Mouse (Mus musculus): Measurements from ENCODE around the gene Eps8. TPM values are rescaled to one million over a fixed set of nuclear protein-coding genes. Genes with fewer than 3 reads are reported as not detected.

Gene Eps8
- polyA plus RNA-seq, 1 experiment from 2014 or later: 11.7 TPM

GRCm38 (mm10) chr6:137636131-137636530 is 18.5 kb downstream of the Eps8 start:
- H3K27me3 ChIP-seq: no peaks in the 10 kb centered on the region
- 0 out of 2 replicates have a peak, but pooled peaks cover 3% of the 10 kb centered on the region for H3K4me1 ChIP-seq (replicated peaks)
- ATAC-seq (ENCODE audit: low FRiP score): no peak
- no peak overlapping the region for H3K9ac ChIP-seq
- H3K9me3 ChIP-seq: no peaks in the 10 kb centered on the region
- 81% methylated on average over 5 of the region's 5 CpGs for WGBS
- no peak overlapping the region for H3K27ac ChIP-seq
- H3K36me3 ChIP-seq: no peaks in the 10 kb centered on the region
- no peak overlapping the region for H3K4me2 ChIP-seq
- H3K4me3 ChIP-seq: no peak overlapping the region

- peaks cover 17% of the 10 kb centered on the region for H3K4me1 ChIP-seq (replicated peaks)
- no peak overlapping the region for H3K4me2 ChIP-seq
- no peak overlapping the region for H3K27ac ChIP-seq
- H3K4me3 ChIP-seq: no peak overlapping the region
- WGBS: 52% methylated on average over 4 of the region's 4 CpGs
- no peaks in the 10 kb centered on the region for H3K9me3 ChIP-seq
- ATAC-seq (ENCODE audit: low FRiP score): no peak
- no peak overlapping the region for H3K9ac ChIP-seq
- H3K36me3 ChIP-seq: no peaks in the 10 kb centered on the region
- H3K27me3 ChIP-seq: no peaks in the 10 kb centered on the region
Measured at GRCm38 (mm10) chr6:137633626-137634025, 21.1 kb downstream of the Eps8 start.

- Histone ChIP-seq H3K36me3 (no peaks in the 10 kb centered on the region), H3K4me3 (no peak overlapping the region), H3K9ac (no peak overlapping the region), H3K9me3 (no peaks in the 10 kb centered on the region), H3K27me3 (no peaks in the 10 kb centered on the region), H3K27ac (no peak overlapping the region), H3K4me2 (no peak overlapping the region), H3K4me1 (replicated peaks) (peaks cover 16% of the 10 kb centered on the region)
- no peak for ATAC-seq (ENCODE audit: low FRiP score)
- 90% methylated on average over 8 of the region's 8 CpGs for WGBS
Measured at GRCm38 (mm10) chr6:137633121-137633520, 21.6 kb downstream of the Eps8 start.

- H3K4me1 ChIP-seq (replicated peaks): peaks cover 13% of the 10 kb centered on the region
- no peak overlapping the region for H3K4me3 ChIP-seq
- H3K9ac ChIP-seq: no peak overlapping the region
- WGBS: 85% methylated on average over 13 of the region's 13 CpGs
- no peaks in the 10 kb centered on the region for H3K36me3 ChIP-seq
- no peaks in the 10 kb centered on the region for H3K9me3 ChIP-seq
- H3K27me3 ChIP-seq: no peaks in the 10 kb centered on the region
- no peak overlapping the region; the same call in 1 of the 2 replicates for H3K27ac ChIP-seq
- ATAC-seq (ENCODE audit: low FRiP score): no peak
- H3K4me2 ChIP-seq: no peak overlapping the region
Measured at GRCm38 (mm10) chr6:137630387-137630786, 24.3 kb downstream of the Eps8 start.

DNA sequence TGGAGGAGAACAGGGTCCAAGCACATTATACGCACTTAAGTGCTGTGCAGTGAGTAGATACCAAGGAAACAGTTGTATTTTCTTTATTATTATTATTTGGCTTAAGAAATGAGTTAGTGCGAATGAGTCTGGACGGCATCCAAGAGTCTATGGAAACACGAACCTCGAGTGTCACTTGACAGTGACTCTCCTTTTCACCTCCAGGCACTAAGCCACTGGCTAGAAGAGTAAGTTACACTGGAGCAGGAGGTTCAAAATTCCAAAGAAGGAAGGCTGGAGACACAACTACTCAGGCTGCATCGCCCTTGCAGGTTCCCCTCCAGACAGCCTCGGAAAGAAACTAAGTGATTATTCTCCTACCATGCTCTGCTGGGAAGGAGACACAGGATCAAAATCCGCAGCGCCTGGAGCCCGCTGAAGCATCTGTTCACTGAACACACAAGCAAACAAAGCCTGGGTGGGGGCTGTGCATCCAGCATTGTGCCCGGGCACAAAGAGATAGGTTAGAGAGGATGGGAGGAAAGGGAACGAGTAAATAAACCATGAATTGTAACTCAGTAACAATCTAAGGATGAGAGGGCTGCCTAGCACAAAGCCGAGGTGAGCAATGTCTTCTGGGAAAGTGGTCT is 25.0 kb downstream of the Eps8 start:
- peak overlapping the region; percentile 48; the same call in 1 of the 2 replicates for H3K27ac ChIP-seq
- no peaks in the 10 kb centered on the region for H3K36me3 ChIP-seq
- H3K9ac ChIP-seq: no peak overlapping the region
- no peak overlapping the region for H3K4me3 ChIP-seq
- H3K4me2 ChIP-seq: peak overlapping the region; percentile 19; the same call in 1 of the 2 replicates
- H3K4me1 ChIP-seq (replicated peaks): peaks cover 13% of the 10 kb centered on the region
- 35% methylated on average over 13 of the region's 13 CpGs for WGBS
- peak; percentile 77 for ATAC-seq (ENCODE audit: low FRiP score)
- no peaks in the 10 kb centered on the region for H3K27me3 ChIP-seq
- no peaks in the 10 kb centered on the region for H3K9me3 ChIP-seq

- Histone ChIP-seq H3K4me1 (replicated peaks) (peaks cover 13% of the 10 kb centered on the region), H3K27ac (no peak overlapping the region), H3K27me3 (no peaks in the 10 kb centered on the region), H3K4me2 (no peak overlapping the region), H3K9ac (no peak overlapping the region), H3K36me3 (no peaks in the 10 kb centered on the region), H3K4me3 (no peak overlapping the region), H3K9me3 (no peaks in the 10 kb centered on the region)
- 88% methylated on average over 6 of the region's 6 CpGs for whole genome bisulfite sequencing
- ATAC-seq (ENCODE audit: low FRiP score): no peak
Measured at GRCm38 (mm10) chr6:137628715-137629114, 26.0 kb downstream of the Eps8 start.

- 89% methylated on average over 2 of the region's 2 CpGs for WGBS
- no peaks in the 10 kb centered on the region for H3K36me3 ChIP-seq
- no peak for ATAC-seq (ENCODE audit: low FRiP score)
Measured at GRCm38 (mm10) chr6:137621021-137621420, 33.7 kb downstream of the Eps8 start.

DNA sequence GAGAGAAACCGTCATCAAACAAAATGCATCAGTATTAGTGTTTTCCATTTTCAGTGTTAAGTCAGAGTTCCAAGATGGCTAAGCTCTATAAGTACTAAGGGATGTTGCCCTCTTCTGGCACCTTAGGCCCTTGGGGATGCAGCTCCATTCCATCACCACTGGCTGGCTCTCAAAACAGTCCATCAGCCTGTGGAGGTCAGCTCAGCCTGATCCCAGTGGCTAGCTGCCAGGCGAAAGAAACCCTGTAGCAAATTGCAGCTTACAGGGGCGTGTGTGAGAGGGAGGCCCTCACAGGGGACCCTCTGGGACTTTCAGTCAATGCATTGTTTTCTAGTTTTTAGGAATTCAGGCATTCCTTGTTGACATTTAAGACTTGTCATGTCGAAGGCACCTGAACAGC is 40.8 kb downstream of the Eps8 start:
- no peak overlapping the region for H3K4me3 ChIP-seq
- H3K4me2 ChIP-seq: no peak overlapping the region
- H3K9ac ChIP-seq: no peak overlapping the region
- ATAC-seq (ENCODE audit: low FRiP score): no peak
- no peaks in the 10 kb centered on the region for H3K9me3 ChIP-seq
- H3K4me1 ChIP-seq (replicated peaks): 0 out of 2 replicates have a peak, but pooled peaks cover 4% of the 10 kb centered on the region
- 41% methylated on average over 4 of the region's 4 CpGs for WGBS
- no peaks in the 10 kb centered on the region; the same call in 1 of the 2 replicates for H3K36me3 ChIP-seq
- no peak overlapping the region for H3K27ac ChIP-seq
- H3K27me3 ChIP-seq: no peaks in the 10 kb centered on the region

More at GRCm38 (mm10) chr6:137621021-137621420, 33.7 kb downstream of the Eps8 start:
- Histone ChIP-seq H3K27ac (no peak overlapping the region), H3K9ac (no peak overlapping the region), H3K4me1 (replicated peaks) (no peaks in the 10 kb centered on the region), H3K4me2 (no peak overlapping the region), H3K27me3 (no peaks in the 10 kb centered on the region), H3K4me3 (no peak overlapping the region), H3K9me3 (no peaks in the 10 kb centered on the region)

DNA sequence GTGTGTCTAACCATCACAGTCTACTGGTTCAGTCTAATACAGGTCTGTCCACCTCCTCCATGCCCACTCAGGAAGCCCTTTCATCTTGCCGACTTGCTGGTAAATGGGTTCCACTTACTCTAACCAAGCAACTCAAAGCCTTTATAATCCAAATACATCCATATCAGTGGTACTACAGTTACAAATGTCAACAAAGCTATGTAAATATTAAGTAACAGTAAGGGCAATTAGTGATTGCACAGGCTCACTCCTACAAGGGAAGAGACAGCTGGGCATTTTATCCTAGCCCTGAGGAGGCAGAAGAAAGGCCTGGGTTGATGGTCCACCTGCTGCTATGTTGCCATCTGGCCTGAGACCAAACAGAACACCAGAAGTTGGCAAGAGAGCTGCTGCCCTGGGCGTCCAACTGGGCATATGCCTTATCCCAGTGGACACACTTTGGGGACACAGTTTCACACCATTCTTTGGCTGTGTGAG is 42.6 kb downstream of the Eps8 start:
- no peak overlapping the region for H3K27ac ChIP-seq
- H3K9ac ChIP-seq: no peak overlapping the region
- H3K4me1 ChIP-seq (replicated peaks): 0 out of 2 replicates have a peak, but pooled peaks cover 4% of the 10 kb centered on the region
- no peaks in the 10 kb centered on the region; the same call in 1 of the 2 replicates for H3K36me3 ChIP-seq
- no peak for ATAC-seq (ENCODE audit: low FRiP score)
- no peak overlapping the region for H3K4me3 ChIP-seq
- H3K4me2 ChIP-seq: no peak overlapping the region
- WGBS: 74% methylated on average over 2 of the region's 2 CpGs
- no peaks in the 10 kb centered on the region for H3K9me3 ChIP-seq
- no peaks in the 10 kb centered on the region for H3K27me3 ChIP-seq

DNA sequence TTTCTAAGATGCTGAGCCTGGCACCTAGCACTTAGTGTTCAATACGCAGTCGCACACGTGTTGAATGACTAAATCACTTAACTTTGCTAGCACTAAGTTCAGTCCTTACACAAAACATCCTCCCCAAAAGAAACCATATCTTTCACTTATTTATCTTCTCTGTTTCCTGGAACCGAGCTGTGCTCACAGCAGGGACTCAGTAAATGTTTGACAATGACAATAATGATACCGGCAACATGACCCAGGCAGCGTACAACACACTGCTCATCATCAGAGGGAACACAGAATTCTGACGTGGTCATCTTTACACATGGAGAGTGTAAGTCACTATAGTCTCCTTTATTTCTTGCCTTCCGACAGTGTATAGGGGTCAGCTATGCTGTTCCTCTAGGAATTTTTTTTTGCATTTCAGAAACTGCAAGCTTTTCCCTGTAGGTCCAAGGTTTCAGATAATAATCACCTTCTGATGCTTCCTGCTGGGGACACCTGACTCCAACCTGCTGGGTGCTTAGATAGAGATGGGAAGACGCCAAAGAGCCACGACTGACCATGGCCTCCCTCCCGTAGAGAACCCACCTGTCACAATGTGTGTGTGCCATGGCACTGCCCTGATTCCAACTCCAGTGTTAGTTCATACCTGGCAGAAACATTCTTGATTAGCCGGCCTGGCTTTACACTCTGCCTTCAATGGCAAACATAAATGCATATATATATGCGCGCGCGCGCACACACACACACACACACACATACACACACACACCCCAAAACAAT is 46.3 kb downstream of the Eps8 start:
- Histone ChIP-seq H3K4me2 (no peak overlapping the region), H3K4me3 (no peak overlapping the region), H3K36me3 (no peaks in the 10 kb centered on the region; the same call in 1 of the 2 replicates), H3K9me3 (no peaks in the 10 kb centered on the region), H3K4me1 (replicated peaks) (no peaks in the 10 kb centered on the region), H3K27ac (no peak overlapping the region), H3K9ac (no peak overlapping the region), H3K27me3 (no peaks in the 10 kb centered on the region)
- ATAC-seq (ENCODE audit: low FRiP score): no peak
- WGBS: 89% methylated on average over 17 of the region's 17 CpGs

DNA sequence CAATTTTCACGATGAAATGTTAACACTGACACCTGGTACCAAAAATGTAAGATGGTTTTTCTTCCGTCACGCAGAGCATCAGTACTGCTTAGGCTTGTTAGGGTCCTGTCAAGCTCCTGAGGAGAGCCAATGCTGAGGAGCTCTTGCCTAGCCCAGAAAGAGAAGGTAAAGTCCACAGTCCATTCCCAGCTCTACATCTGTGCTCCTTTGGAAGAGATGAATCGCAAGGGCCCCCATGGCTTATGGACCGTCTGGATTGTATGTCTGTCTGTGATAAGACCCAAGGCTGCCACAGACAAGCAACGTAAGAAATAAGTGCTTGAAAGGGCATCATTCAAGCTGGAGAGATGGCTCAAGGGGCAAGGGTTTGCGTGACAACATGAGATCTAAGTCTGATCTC is 48.1 kb downstream of the Eps8 start:
- WGBS: 91% methylated on average over 7 of the region's 7 CpGs
- H3K9ac ChIP-seq: no peak overlapping the region
- no peak overlapping the region for H3K4me2 ChIP-seq
- ATAC-seq (ENCODE audit: low FRiP score): no peak
- no peaks in the 10 kb centered on the region for H3K27me3 ChIP-seq
- H3K27ac ChIP-seq: no peak overlapping the region
- H3K9me3 ChIP-seq: no peaks in the 10 kb centered on the region
- H3K4me3 ChIP-seq: no peak overlapping the region
- H3K36me3 ChIP-seq: no peaks in the 10 kb centered on the region; the same call in 1 of the 2 replicates
- no peaks in the 10 kb centered on the region for H3K4me1 ChIP-seq (replicated peaks)

DNA sequence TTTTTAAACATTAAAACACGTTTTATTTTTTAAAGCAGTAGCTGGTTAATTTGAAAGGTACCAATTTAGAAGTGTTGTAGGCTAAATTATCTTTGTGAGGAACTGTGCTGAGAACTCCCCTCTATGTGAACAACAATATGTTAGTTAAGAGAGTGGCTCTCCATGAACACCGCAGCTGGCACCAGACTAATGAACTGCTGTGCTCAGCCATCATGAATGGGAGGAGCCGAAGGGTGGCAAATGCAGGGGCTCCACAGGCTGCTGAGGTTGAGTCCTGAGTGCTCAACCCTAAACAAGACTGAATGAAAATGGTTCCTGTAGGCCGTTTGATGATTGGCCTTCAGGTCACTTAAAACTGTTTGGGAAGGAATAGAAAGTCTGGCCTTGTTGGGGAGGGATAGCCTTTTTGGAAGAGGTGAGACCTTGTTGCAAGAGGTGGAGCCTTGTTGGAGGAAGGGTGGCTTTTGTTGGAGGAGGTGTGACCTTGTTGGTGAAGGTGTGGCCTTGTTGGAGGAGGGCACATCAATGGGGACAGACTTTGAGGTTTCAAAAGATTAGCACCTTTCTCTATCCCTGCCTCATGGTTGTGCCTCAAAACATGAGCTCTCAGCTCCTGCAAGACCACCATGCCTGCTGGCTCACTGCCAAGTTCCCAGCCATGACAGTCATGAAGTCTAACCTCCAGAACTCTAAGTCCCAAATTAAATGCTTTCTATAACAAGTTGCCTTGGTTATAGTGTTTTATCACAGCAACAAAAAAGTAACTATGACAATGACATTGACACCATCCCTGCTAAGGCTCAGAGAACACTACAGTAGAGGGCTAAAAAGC is 50.0 kb downstream of the Eps8 start:
- 82% methylated on average over 4 of the region's 4 CpGs for WGBS
- H3K9ac ChIP-seq: no peak overlapping the region
- H3K27ac ChIP-seq: no peak overlapping the region
- no peaks in the 10 kb centered on the region for H3K36me3 ChIP-seq
- no peak for ATAC-seq (ENCODE audit: low FRiP score)
- H3K27me3 ChIP-seq: no peaks in the 10 kb centered on the region
- no peaks in the 10 kb centered on the region for H3K4me1 ChIP-seq (replicated peaks)
- no peaks in the 10 kb centered on the region for H3K9me3 ChIP-seq
- H3K4me3 ChIP-seq: no peak overlapping the region
- H3K4me2 ChIP-seq: no peak overlapping the region
